Mouse (Mus musculus) E14TG2a.4 (cell line): ENCODE measurements around the gene P2ry1.

ENCODE experiments used
- H3K27me3 ChIP-seq: 2 replicates; pipeline ENCODE4 v1.6.1; 2014; ENCODE audit warnings: low read length, control low read depth; ENCODE audit not compliant: insufficient read depth
- H3K36me3 ChIP-seq: 2 replicates; pipeline ENCODE4 v1.6.1; 2014; ENCODE audit warnings: low read length, control low read depth; ENCODE audit not compliant: insufficient read depth
- H3K4me1 ChIP-seq: replicated peaks from 2 replicates; pipeline ENCODE4 v1.6.1; 2014; ENCODE audit warnings: low read depth, low read length, control low read depth
- H3K4me3 ChIP-seq: replicated peaks from 2 replicates; pipeline ENCODE4 v1.5.1; 2014; ENCODE audit warnings: mild to moderate bottlenecking, low read length
- H3K9me3 ChIP-seq: 2 replicates; pipeline ENCODE4 v1.6.1; 2014; ENCODE audit warnings: low read length, control low read depth
- CTCF ChIP-seq: conservative IDR thresholded peaks from 2 replicates; pipeline ENCODE4 v1.5.1; 2014; ENCODE audit warnings: low read length
- NANOG ChIP-seq: IDR thresholded peaks from 2 replicates; pipeline ENCODE4 v1.6.1; 2014; ENCODE audit warnings: borderline replicate concordance, low read length, mixed read lengths
- POU5F1 ChIP-seq: IDR thresholded peaks from 2 replicates; pipeline ENCODE4 v1.6.1; 2014; ENCODE audit warnings: low read length, borderline replicate concordance

P2ry1 gene

DNA sequence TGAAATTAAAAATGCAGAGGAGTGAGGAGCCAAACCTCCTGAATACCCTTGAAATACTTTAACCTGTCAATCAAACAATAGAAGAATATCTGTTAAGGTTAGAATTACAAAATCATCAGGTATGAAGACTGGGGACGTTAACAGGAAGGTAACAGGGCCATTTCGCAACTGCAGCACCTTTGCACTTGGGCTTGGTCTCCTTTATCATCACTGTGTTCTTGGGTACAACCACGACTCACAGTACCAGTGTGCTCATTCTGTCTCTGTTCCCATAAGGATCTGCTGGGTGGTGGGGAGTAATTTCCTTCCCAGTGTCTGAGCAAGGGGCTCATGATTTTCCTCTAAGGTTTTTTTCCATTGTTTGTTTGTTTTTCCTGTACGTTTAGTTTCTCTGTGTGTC lies 1.8 kb upstream of the P2ry1 start:
- Histone ChIP-seq H3K4me3 (no peak overlapping the region), H3K4me1 (peaks cover 3% of the 10 kb centered on the region), H3K9me3 (no peaks in the 10 kb centered on the region), H3K36me3 (no peaks in the 10 kb centered on the region), H3K27me3 (peaks cover 38% of the 10 kb centered on the region)
- TF ChIP-seq CTCF (no peak), POU5F1 (no peak), NANOG (no peak)

GRCm38 (mm10) chr3:61001852-61002586 lies 576 bp upstream of the P2ry1 start:
- TF ChIP-seq CTCF (no peak), NANOG (no peak), POU5F1 (no peak)
- no peaks in the 10 kb centered on the region for H3K9me3 ChIP-seq
- H3K27me3 ChIP-seq, result peaks cover 38% of the 10 kb centered on the region
- H3K36me3 ChIP-seq, result no peaks in the 10 kb centered on the region
- peaks cover 3% of the 10 kb centered on the region for H3K4me1 ChIP-seq
- H3K4me3 ChIP-seq, result peak overlapping the region; percentile 85

GRCm38 (mm10) chr3:61004611-61005010 lies 2.0 kb downstream of the P2ry1 start:
- no peaks in the 10 kb centered on the region for H3K36me3 ChIP-seq
- no peaks in the 10 kb centered on the region for H3K9me3 ChIP-seq
- TF ChIP-seq NANOG (no peak), POU5F1 (no peak), CTCF (no peak)
- H3K27me3 ChIP-seq, result peaks cover 38% of the 10 kb centered on the region
- H3K4me1 ChIP-seq, result peaks cover 3% of the 10 kb centered on the region
- no peak overlapping the region for H3K4me3 ChIP-seq

DNA sequence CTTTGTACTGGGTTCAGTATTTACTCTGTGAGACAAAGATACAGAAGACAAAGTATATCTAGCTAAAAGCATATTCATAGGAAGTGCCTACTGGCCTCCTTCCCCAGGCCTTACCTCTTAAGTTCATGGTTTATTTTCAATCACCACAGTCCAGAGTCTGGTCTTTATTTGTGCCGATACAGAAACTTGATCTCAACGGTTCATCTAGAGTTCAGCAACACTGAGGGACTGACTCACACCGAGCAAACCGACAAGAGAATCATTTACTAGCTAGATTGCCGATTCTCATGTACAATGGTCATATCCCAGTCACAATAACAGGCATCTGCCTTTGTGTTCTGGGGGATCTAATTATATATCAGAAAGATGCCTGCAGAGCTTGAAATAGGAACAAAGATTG lies 9.1 kb downstream of the P2ry1 start:
- Histone ChIP-seq H3K27me3 (no peaks in the 10 kb centered on the region), H3K9me3 (no peaks in the 10 kb centered on the region), H3K36me3 (no peaks in the 10 kb centered on the region), H3K4me3 (no peak overlapping the region), H3K4me1 (no peaks in the 10 kb centered on the region)
- no peak for TF ChIP-seq POU5F1
- TF ChIP-seq NANOG, result no peak
- no peak for TF ChIP-seq CTCF

DNA sequence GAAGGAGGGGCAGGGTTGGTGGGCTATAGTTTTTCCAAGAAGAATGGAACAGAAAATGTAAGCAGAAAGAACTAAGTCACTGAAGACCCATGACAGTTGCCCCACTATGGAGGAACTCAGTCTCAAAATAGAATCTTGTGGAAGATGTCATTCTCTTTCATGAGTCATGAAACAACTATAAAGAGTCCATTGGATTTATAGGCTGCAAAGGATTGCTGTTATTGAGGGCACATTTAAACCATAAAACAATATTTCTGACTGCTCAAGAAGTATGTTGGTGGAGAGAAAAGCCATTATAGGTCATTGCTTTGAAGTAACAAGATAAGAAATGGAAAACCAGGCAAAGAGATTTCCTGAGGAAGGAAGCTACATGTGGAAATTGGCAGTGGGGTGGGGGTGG lies 10.0 kb downstream of the P2ry1 start:
- Histone ChIP-seq H3K4me1 (no peaks in the 10 kb centered on the region), H3K4me3 (no peak overlapping the region), H3K27me3 (no peaks in the 10 kb centered on the region), H3K9me3 (no peaks in the 10 kb centered on the region), H3K36me3 (no peaks in the 10 kb centered on the region)
- TF ChIP-seq POU5F1, result no peak
- no peak for TF ChIP-seq CTCF
- TF ChIP-seq NANOG, result no peak

DNA sequence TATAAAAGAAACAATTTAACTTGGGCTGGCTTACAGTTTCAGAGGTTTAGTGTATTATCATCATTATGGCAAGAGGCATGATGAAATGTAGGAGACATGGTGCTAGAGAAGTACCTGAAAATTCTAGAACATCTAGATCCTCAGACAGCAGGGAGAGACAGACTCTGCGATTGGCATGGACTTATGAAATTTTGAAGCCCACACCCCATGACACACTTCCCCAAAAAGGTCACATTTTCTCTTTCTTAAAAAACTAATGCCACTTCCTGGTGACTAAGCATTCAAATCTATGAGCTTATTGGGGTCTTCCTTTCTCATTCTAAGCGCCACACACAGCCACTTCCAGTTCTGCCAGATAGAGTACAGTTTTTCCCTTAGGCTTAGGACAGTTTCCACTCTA lies 14.1 kb downstream of the P2ry1 start:
- H3K4me3 ChIP-seq, result no peak overlapping the region
- no peaks in the 10 kb centered on the region for H3K4me1 ChIP-seq
- no peaks in the 10 kb centered on the region for H3K9me3 ChIP-seq
- TF ChIP-seq CTCF, result no peak
- TF ChIP-seq NANOG, result no peak
- no peak for TF ChIP-seq POU5F1
- H3K27me3 ChIP-seq, result no peaks in the 10 kb centered on the region
- no peaks in the 10 kb centered on the region for H3K36me3 ChIP-seq

DNA sequence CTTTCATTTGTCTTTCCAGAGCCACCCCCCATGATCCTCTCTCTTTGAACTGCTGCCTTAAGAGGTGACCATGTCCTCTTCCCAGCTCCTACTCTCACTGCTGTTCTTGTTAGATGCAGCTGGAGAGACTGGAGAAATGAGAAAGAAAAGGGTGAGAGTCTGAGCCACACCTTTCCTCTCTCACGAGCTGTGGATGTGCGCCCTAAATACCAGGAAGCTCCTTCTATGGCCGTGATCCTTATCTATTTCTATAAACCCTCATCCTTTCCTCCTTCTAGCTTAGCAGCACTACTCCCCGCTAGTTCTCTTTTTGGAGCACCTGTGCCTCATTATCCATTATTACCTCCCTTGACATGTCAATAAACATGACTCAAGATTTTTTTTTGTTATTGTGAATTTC lies 29.5 kb downstream of the P2ry1 start:
- no peaks in the 10 kb centered on the region for H3K4me1 ChIP-seq
- no peaks in the 10 kb centered on the region for H3K9me3 ChIP-seq
- TF ChIP-seq CTCF (no peak), NANOG (no peak), POU5F1 (no peak)
- H3K36me3 ChIP-seq, result no peaks in the 10 kb centered on the region
- H3K27me3 ChIP-seq, result no peaks in the 10 kb centered on the region
- no peak overlapping the region for H3K4me3 ChIP-seq

DNA sequence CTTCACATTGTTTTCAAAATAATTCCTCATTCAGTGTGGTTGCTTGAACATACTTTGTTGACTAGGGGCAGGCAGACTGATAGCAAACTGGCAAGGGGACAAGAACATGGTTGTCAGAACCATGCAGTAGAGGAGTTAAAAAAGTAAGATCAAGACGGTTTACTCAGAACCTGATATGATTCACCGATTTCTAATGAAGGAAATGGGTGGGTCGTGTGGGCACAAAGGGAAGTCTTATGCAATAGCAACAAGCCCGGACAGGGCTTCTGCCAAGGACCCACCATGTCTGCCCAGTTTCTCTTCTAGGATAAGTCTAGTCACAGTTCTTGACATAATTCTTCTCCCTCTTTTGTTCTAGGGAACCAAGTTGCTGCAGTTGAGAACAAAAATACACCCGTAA lies 33.0 kb downstream of the P2ry1 start:
- Histone ChIP-seq H3K4me1 (no peaks in the 10 kb centered on the region), H3K27me3 (no peaks in the 10 kb centered on the region), H3K4me3 (no peak overlapping the region), H3K9me3 (no peaks in the 10 kb centered on the region), H3K36me3 (no peaks in the 10 kb centered on the region)
- no peak for TF ChIP-seq CTCF
- TF ChIP-seq POU5F1, result no peak
- TF ChIP-seq NANOG, result no peak

DNA sequence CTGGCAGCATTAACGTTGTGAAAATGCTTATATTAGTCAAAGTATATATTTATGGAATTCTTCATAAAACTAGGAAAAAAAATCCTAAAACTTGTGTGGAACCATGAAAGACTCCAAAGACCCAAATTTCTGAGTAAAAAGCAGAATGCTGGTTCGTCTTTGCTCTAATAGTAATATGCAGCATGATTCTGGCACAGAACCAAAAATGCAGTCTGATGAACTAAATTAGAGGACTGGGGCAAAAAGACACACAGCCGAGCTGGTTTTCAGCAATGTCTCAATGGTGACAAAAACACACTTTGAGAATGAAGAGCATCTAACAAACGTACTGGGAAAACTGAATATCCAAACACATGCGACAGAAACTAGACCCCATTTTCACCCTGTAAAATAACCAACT lies 37.3 kb downstream of the P2ry1 start:
- peaks cover 7% of the 10 kb centered on the region; the same call in 1 of the 2 replicates for H3K9me3 ChIP-seq
- no peaks in the 10 kb centered on the region for H3K36me3 ChIP-seq
- no peak overlapping the region for H3K4me3 ChIP-seq
- H3K27me3 ChIP-seq, result no peaks in the 10 kb centered on the region
- no peaks in the 10 kb centered on the region for H3K4me1 ChIP-seq
- no peak for TF ChIP-seq CTCF
